Mouse (Mus musculus): ENCODE results near the gene Gadd45g.

DNA sequence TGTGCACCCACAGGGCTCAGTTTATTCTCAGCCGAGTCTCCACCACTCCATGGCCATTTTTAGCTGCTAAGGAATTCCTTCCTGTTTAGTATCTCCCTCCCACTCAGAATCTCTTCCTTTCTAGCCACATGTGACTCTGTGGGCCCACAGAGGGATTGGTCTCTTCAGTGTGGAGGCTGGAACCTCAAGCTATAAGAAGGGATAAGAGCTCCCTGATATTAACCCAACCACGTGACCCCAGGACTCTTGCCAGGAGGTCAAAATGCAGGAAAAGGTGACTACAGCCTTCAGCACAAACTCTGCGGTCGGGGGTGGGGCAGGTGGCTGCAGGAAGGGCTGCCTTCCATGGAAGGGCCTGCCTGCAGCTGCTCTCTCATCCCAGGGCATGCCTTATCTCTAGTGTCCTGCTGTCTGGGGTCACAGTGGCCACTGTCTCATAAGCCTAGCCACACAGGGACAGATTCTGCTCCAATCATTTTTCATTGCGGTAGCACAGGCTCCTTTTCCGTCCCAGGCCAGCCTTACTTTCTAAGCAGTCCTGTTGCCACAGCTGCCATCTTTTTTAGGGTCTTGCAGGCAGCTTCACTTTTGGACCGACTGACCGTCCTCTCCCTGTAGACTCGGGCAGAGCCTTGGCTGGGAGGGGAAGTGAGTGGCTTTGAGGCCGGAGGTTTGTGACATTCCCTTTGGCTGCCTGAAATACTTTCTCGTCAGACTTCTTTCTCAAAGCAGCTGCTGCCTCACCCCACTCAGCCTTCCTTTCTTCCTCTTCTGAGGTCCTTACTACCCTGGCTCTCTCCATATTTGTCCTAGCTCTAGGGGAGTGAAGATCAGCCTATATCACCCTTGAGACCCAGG lies 35.0 kb downstream of the Gadd45g start:
- TF ChIP-seq CTCF (IDR thresholded peaks at IDR 0.05; ENCODE audit: control insufficient read depth, insufficient read depth, insufficient read length) (no peak), USF1 (IDR thresholded peaks at IDR 0.05; ENCODE audit: low read depth) (peak; percentile 74)
